Mouse (Mus musculus) liver, embryonic 14.5 days (tissue): ENCODE data around the gene Prss23.

Source experiments
- CTCF ChIP-seq: IDR thresholded peaks from 2 replicates; pipeline ENCODE4 v1.5.1; 2016; ENCODE audit warnings: antibody characterized with exemption, low read depth, control low read depth
- EP300 ChIP-seq: IDR thresholded peaks from 2 replicates; pipeline ENCODE4 v1.6.1; 2016; ENCODE audit warnings: antibody characterized with exemption, low read depth

DNA sequence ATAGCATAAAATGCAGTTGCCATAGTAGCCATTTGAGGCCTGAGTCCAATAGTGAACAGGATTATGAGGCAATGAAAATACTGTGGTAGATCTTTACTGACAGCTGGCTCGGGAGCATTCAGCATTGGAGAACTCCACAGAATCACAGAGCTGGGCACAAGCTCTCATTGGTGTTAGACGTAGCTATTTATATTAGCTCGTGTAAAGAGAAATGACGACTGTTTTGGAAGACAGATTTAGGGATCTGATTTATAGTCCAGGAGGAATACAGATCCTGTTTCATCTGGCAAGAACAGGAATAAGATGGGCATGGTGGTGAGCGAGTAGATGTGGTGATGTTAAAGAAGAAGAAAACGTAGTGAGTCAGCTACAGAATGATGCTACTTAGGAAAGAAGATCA, 12.4 kb upstream of the Prss23 start:
- TF ChIP-seq CTCF (no peak), EP300 (no peak)
